Mouse (Mus musculus): ENCODE measurements around the gene Entpd1. TPM values are rescaled to one million over a fixed set of nuclear protein-coding genes. Genes with fewer than 3 reads are reported as not detected.
A peak's percentile ranks its signal among the peaks of the same experiment; 100 is the strongest.

Gene Entpd1
- polyA plus RNA-seq, 1 experiment from 2014 or later, result 7.5 TPM

DNA sequence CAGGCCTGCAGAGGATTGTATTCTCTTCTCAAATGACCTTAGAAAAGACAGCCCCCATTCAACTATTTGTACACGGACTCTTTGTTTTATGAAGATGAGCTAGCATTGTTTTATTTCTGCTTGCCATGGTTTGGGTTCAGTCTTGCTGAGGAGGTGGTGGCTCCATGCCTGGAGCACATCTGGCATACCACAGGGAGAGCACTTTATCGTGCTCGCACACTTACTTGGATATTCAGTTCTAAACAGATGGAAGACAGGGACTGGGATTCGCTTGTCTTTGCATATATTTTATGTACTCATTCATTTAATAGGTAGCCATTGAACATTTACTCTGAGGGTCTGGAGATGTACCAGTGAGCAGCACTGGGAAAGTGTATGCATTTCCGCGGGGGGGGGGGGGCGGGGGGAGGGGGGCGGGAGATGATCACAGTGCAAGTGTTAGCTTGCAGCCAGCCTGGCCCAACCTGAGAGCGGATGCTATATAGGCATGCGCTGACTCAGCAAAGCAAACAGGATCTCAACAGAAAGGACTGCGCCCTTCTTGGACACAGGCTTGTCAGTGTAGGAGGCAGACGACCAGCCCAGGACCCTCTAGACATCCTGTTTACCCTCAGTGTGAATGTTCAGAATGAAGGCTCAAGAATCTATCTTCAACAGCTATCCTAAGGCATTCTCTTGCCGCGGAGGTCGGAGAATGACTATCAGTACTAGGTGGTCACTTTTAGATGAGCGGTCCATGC, 100.9 kb downstream of the Entpd1 start:
- Histone ChIP-seq H3K4me1 (peaks cover 6% of the 10 kb centered on the region; the same call in 1 of the 2 replicates), H3K9ac (no peak overlapping the region), H3K36me3 (no peaks in the 10 kb centered on the region), H3K4me2 (no peak overlapping the region), H3K27me3 (no peaks in the 10 kb centered on the region), H3K9me3 (no peaks in the 10 kb centered on the region), H3K4me3 (no peak overlapping the region), H3K27ac (no peak overlapping the region)
- 78% methylated on average over 16 of the region's 16 CpGs for WGBS
- ATAC-seq (ENCODE audit: insufficient number of reproducible peaks, insufficient read depth, low FRiP score, low TSS enrichment, low read depth), result no peak

DNA sequence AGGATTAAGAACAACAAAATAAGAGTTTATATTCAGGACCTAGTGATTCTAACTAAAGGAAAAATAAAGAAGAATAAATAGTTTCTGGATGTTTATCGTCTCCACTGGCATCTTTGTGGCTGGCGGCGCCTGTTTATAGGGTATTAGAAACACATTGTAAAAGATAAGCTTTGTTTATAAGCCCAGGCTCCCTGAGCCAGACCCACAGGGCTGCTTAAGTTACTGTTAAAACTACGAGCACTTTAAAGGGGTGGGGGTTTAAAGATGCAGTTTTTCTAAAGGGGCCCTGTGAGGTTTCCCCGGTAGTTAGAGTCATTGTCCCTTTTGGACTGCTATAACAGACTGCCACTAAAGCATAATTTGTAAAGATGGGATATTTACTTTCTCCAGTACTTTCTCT, 102.5 kb downstream of the Entpd1 start:
- H3K27me3 ChIP-seq, result no peaks in the 10 kb centered on the region
- no peak for ATAC-seq (ENCODE audit: insufficient number of reproducible peaks, insufficient read depth, low FRiP score, low TSS enrichment, low read depth)
- H3K9me3 ChIP-seq, result no peaks in the 10 kb centered on the region
- H3K27ac ChIP-seq, result no peak overlapping the region
- H3K4me3 ChIP-seq, result no peak overlapping the region
- 57% methylated on average over 5 of the region's 5 CpGs for WGBS
- no peaks in the 10 kb centered on the region for H3K36me3 ChIP-seq
- no peak overlapping the region for H3K9ac ChIP-seq
- H3K4me2 ChIP-seq, result no peak overlapping the region
- H3K4me1 ChIP-seq, result 0 out of 2 replicates have a peak, but pooled peaks cover 4% of the 10 kb centered on the region

DNA sequence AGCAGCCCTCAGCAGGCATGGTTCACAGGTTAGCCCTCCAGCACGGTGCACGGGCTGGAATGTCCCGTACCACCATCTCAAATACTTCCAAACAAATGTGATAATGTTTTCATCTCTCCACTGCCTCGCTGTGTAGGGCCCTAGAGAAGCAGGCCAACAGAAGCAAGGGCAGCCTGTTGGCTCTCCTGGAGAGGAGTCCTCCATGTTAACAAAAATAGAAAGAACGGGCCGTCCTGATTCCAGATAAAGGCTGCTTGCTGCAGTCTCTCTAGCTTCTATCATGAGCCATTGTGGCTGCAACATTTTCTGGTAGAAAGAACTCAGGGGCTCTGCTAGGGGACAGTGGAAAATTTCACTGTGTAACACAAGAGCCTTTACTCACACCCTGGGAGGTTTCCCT, 104.8 kb downstream of the Entpd1 start:
- Histone ChIP-seq H3K4me2 (no peak overlapping the region), H3K27me3 (no peaks in the 10 kb centered on the region), H3K27ac (no peak overlapping the region), H3K9ac (no peak overlapping the region), H3K4me1 (peaks cover 13% of the 10 kb centered on the region), H3K9me3 (no peaks in the 10 kb centered on the region), H3K36me3 (no peaks in the 10 kb centered on the region), H3K4me3 (no peak overlapping the region)
- ATAC-seq (ENCODE audit: insufficient number of reproducible peaks, insufficient read depth, low FRiP score, low TSS enrichment, low read depth), result no peak
- WGBS, result 81% methylated on average over 6 of the region's 6 CpGs

DNA sequence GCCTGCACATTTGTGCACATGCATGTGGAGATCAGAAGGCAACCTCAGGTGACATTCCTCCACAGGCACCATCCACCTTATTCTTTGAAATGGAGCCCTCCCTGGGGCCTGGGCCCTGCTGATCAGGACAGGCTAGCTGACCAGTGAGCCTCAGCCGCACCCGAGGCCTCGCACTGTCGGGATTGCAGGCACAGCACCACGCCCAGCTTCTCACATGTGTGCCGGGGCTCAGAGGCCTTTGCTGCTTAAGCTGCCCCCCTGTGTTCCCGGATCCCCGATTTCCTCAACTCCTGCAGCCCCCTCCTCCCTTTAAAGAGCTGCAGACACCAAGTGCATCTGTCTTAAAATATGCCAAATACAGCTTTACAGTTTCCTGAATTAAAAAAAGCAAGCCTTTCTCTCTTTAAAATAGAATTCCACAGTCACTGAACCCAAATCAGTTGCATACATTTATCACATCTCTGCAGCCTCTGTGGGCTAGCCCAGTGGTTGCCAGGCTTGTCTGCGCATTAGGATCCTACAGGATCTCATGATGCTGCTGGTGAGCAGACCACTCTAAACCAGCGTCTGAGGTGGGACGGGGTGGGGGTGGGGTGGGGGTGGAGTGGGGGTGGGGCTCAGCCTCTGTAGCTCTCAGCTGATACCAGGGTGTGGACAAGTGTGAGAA, 107.4 kb downstream of the Entpd1 start:
- Histone ChIP-seq H3K4me1 (peaks cover 13% of the 10 kb centered on the region), H3K27ac (no peak overlapping the region), H3K9me3 (no peaks in the 10 kb centered on the region), H3K4me2 (no peak overlapping the region), H3K9ac (0 out of 2 replicates have a peak overlapping the region, but pooled peaks have one; percentile 49), H3K36me3 (no peaks in the 10 kb centered on the region), H3K4me3 (no peak overlapping the region), H3K27me3 (no peaks in the 10 kb centered on the region)
- 59% methylated on average over 11 of the region's 11 CpGs for WGBS
- ATAC-seq (ENCODE audit: insufficient number of reproducible peaks, insufficient read depth, low FRiP score, low TSS enrichment, low read depth), result no peak

DNA sequence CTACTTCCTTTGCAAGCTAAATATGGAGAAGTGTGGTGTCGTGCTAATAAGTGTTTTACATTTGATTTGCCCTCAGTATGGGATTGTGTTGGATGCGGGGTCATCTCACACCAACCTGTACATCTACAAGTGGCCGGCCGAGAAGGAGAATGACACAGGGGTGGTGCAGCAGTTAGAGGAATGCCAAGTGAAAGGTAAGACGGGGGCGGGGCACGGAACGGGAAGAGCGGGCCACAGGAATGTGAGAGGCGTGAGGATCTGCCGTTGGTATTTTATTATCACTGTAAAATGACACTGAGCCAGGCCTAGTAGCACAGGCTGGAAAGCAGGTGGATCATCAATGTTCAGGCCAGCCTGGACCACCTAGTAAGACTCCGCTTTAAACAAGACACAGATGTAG, 108.2 kb downstream of the Entpd1 start:
- no peak overlapping the region for H3K27ac ChIP-seq
- no peak overlapping the region for H3K4me2 ChIP-seq
- WGBS, result 65% methylated on average over 12 of the region's 12 CpGs
- no peak overlapping the region for H3K4me3 ChIP-seq
- no peaks in the 10 kb centered on the region for H3K27me3 ChIP-seq
- H3K36me3 ChIP-seq, result no peaks in the 10 kb centered on the region
- no peak for ATAC-seq (ENCODE audit: insufficient number of reproducible peaks, insufficient read depth, low FRiP score, low TSS enrichment, low read depth)
- no peak overlapping the region for H3K9ac ChIP-seq
- peaks cover 13% of the 10 kb centered on the region for H3K4me1 ChIP-seq
- H3K9me3 ChIP-seq, result no peaks in the 10 kb centered on the region

DNA sequence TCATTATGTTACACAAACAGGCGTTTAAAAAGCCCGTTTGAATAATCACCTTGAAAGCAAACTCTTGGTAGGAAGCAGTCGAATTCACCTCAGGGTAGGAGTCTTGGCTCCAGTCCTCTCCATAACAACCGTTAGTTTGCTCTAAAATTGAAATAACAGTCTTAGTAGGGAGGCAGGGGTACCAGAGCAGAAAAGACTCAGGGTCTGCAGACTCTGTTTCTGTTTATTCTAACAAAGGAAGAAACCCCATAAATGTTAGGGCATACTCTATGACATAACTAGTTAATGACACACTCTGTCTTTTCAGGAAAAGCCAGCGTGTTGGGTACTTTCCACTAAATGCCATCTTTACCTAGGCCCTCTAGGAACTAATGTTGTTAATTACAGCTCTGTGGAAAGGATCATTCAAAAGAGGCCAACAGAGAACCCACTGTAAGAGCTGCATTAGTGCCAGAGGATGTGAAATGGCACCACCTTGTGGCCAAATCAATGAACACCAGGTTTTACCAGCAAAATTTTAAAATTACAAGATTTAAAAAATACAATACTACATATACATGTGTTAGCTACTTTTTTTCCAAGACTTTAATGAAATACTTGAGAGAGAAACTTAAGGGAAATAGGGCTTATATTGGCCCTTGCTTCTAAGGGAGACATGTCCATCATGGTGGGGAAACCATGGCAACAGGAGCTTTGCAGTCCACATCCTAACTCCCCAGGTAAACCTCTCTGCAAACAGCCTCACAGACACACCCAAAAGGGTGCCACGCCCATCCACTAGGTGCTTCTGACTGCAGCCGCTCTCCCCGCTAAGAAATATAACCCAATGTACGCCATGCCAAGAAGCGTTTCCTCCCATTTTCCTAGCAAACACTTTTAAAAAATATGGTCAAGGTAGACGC, 110.2 kb downstream of the Entpd1 start:
- H3K27me3 ChIP-seq, result no peaks in the 10 kb centered on the region
- H3K4me2 ChIP-seq, result no peak overlapping the region
- no peak overlapping the region for H3K9ac ChIP-seq
- 42% methylated on average over 11 of the region's 11 CpGs for WGBS
- peak overlapping the region; percentile 69 for H3K27ac ChIP-seq
- H3K36me3 ChIP-seq, result no peaks in the 10 kb centered on the region
- no peak for ATAC-seq (ENCODE audit: insufficient number of reproducible peaks, insufficient read depth, low FRiP score, low TSS enrichment, low read depth)
- peaks cover 26% of the 10 kb centered on the region for H3K4me1 ChIP-seq
- H3K9me3 ChIP-seq, result no peaks in the 10 kb centered on the region
- no peak overlapping the region for H3K4me3 ChIP-seq

DNA sequence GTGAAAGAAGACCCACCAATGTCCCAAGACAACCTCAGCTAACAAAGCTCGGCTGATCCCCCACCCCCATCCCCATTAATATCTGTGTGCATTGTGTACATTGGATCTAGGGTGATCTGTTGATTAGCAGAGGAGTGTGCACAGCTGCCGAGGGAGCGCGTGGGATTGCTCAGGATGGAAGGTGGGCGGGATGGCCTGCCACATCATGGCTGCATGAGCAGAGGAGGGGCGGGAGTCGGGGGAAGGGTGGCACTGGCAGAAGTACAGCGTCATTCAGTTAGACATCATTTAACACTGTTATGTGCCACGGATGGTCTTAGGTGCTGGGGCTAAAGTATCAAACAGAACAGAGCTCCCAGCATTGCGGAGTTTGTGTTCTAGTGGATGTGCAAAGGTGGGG, 111.3 kb downstream of the Entpd1 start:
- Histone ChIP-seq H3K27ac (no peak overlapping the region), H3K4me3 (no peak overlapping the region), H3K27me3 (no peaks in the 10 kb centered on the region), H3K4me1 (peaks cover 29% of the 10 kb centered on the region), H3K4me2 (no peak overlapping the region), H3K9me3 (no peaks in the 10 kb centered on the region), H3K9ac (peak overlapping the region; percentile 27; the same call in 1 of the 2 replicates), H3K36me3 (no peaks in the 10 kb centered on the region)
- 58% methylated on average over 10 of the region's 10 CpGs for WGBS
- no peak for ATAC-seq (ENCODE audit: insufficient number of reproducible peaks, insufficient read depth, low FRiP score, low TSS enrichment, low read depth)

DNA sequence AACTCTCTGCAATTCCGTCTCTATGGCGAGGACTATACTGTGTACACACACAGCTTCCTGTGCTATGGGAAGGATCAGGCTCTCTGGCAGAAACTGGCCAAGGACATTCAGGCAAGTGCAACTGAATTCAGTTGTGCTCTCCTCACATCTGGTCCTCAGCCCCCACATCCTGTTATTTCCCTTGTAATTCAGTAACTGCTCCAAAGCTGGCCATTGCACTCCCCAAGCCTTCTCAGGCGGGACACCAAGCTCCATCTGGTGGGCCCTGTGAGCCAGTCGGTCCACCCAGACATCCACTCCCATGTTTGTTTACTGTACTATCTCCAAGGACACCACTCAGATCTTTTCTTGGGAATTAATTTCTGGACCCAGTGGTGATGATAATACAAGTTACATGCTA, 114.0 kb downstream of the Entpd1 start:
- Histone ChIP-seq H3K36me3 (no peaks in the 10 kb centered on the region), H3K9ac (no peak overlapping the region), H3K27ac (no peak overlapping the region), H3K4me3 (no peak overlapping the region), H3K4me2 (no peak overlapping the region), H3K4me1 (peaks cover 26% of the 10 kb centered on the region), H3K9me3 (no peaks in the 10 kb centered on the region), H3K27me3 (no peaks in the 10 kb centered on the region)
- WGBS, result 58% methylated on average over 4 of the region's 4 CpGs
- no peak for ATAC-seq (ENCODE audit: insufficient number of reproducible peaks, insufficient read depth, low FRiP score, low TSS enrichment, low read depth)

DNA sequence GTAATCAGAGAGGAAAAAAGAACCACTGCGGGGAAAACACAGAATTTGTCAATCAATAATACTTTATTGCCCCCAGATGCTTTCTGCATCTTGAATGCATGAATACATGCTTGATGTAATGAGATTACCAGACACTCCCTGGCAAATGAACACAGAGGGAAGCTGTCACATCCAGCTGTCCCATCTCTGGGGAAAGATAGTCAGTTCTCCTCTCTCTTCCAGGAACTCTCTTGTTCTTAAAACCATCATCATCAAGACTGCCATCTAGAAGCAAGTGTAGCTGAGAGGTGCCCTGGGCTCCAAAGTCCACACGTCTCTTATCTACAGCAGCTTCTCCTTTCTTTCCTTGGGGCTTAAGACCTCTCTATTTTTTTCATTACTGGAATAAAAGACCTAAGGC, 114.4 kb downstream of the Entpd1 start:
- Histone ChIP-seq H3K9ac (no peak overlapping the region), H3K9me3 (no peaks in the 10 kb centered on the region), H3K27ac (no peak overlapping the region), H3K4me3 (no peak overlapping the region), H3K27me3 (no peaks in the 10 kb centered on the region), H3K4me2 (no peak overlapping the region), H3K36me3 (no peaks in the 10 kb centered on the region), H3K4me1 (peaks cover 24% of the 10 kb centered on the region)
- WGBS, result 42% methylated on average over 2 of the region's 2 CpGs
- no peak for ATAC-seq (ENCODE audit: insufficient number of reproducible peaks, insufficient read depth, low FRiP score, low TSS enrichment, low read depth)

DNA sequence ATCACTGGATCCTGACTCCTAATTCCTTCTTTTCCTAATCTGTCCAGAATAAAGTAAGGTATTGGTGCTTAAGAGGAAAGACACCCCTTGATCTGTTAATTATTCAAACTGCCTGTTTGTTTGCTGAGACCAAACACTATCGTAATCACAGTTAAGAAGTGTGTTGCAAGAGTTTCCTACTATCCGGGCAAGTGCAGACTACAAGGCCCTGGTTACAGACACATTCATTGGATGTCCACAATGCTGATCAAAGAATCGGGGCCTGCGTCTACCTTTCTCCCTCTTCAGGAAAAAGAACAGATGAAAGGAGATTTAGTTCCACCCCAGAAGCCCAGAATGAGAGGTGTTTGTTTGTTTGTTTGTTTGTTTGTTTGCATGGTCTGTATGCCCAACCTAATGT, 116.0 kb downstream of the Entpd1 start:
- 81% methylated on average over 4 of the region's 4 CpGs for WGBS
- no peak overlapping the region; the same call in 1 of the 2 replicates for H3K27ac ChIP-seq

DNA sequence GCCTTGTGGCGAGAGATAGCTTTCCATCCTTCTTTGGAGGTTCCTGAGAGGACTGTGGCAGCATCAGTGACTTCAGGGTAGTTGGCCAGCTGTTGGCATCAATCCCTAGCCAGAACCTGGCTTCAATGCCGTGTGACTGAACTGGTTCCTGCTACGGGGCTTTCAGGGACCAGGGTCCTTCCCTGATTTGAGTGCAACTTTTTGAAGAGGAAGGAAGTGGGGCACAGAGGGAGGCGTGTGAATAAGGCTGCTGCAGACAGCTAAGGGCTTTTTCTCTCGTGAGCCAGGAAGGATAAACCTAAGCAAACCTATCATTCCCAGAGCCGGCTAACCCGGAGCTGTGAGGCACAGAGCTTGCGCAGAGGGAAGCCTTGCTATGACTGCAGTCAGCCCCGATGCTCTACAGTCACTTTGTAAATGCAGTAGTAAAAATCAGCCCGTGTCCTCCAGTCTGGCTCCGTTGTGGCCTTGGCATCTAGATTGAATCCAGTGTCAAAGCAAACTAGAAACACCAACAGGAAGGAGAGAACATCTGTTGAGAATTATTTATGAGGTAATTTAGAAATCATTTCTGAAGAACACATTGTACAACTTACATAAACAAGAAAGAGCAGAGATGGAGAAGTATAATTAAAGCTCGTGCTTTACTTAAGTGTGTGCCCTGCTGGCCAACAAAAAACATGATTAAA, 116.7 kb downstream of the Entpd1 start:
- Histone ChIP-seq H3K27ac (peak overlapping the region; percentile 58; the same call in 1 of the 2 replicates), H3K27me3 (no peaks in the 10 kb centered on the region), H3K4me3 (no peak overlapping the region), H3K4me1 (peaks cover 22% of the 10 kb centered on the region), H3K4me2 (no peak overlapping the region), H3K36me3 (no peaks in the 10 kb centered on the region), H3K9ac (no peak overlapping the region), H3K9me3 (no peaks in the 10 kb centered on the region)
- ATAC-seq (ENCODE audit: insufficient number of reproducible peaks, insufficient read depth, low FRiP score, low TSS enrichment, low read depth), result no peak
- WGBS, result 27% methylated on average over 12 of the region's 12 CpGs

More for the DNA sequence above, 116.0 kb downstream of the Entpd1 start:
- ATAC-seq (ENCODE audit: insufficient number of reproducible peaks, insufficient read depth, low FRiP score, low TSS enrichment, low read depth), result no peak
- H3K4me1 ChIP-seq, result peaks cover 22% of the 10 kb centered on the region
- no peak overlapping the region for H3K4me2 ChIP-seq
- H3K36me3 ChIP-seq, result no peaks in the 10 kb centered on the region
- no peaks in the 10 kb centered on the region for H3K27me3 ChIP-seq
- H3K9ac ChIP-seq, result no peak overlapping the region
- no peaks in the 10 kb centered on the region for H3K9me3 ChIP-seq
- H3K4me3 ChIP-seq, result no peak overlapping the region

Measured in embryonic facial prominence, embryonic 13.5 days (tissue).